Mouse (Mus musculus): ENCODE measurements at regions not wholly inside any gene's neighbourhood (a gene's known extent, or its start where the extent isn't known, plus 50 kb on each side); places are given as distances from the start of the nearest gene placed in this dataset.

DNA sequence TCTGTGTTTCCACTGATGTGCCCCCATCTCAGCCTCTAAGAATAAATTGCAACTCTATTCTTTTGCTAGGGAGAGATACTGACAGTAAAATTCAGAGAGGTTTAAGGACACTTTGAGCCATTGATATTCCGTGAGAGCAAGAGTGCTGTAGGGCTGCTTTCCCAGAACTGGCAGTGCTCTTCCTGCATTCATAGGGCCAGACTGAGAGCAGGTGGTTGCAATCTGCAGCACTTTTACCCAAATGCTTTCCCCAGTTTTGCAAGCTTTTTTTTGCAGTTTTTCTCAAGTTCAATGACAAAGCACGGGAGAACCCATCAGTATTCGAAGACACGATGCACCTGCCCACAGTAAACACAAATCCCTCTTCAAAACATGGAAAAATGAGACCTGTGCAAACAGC, 816.6 kb downstream of the Triml1 start:
- no peak for TF ChIP-seq POLR2A (IDR thresholded peaks at IDR 0.05; ENCODE audit: low read depth, low read length)
- no peak for TF ChIP-seq CTCF (IDR thresholded peaks at IDR 0.05; ENCODE audit: borderline replicate concordance, insufficient read depth, low read length)
